Mouse (Mus musculus) C2C12 (cell line): ENCODE data around the gene Pde4c.

Source experiments
- CTCF ChIP-seq: IDR thresholded peaks from one replicate; pipeline ENCODE4 v1.5.1; 2011; ENCODE audit not compliant: control insufficient read depth, insufficient read depth, insufficient read length
- FOSL1 ChIP-seq: IDR thresholded peaks from one replicate; pipeline ENCODE4 v1.8.0; 2011; ENCODE audit warnings: mild to moderate bottlenecking, low read length; ENCODE audit not compliant: poor library complexity, insufficient read depth, severe bottlenecking
- MYOD1 ChIP-seq: IDR thresholded peaks from one replicate; pipeline ENCODE4 v1.6.1; 2011; ENCODE audit warnings: low read depth; ENCODE audit not compliant: control insufficient read depth, insufficient read length
- USF1 ChIP-seq: IDR thresholded peaks from one replicate; pipeline ENCODE4 v1.6.1; 2011; ENCODE audit warnings: low read depth, mild to moderate bottlenecking, control low read depth, moderate library complexity

DNA sequence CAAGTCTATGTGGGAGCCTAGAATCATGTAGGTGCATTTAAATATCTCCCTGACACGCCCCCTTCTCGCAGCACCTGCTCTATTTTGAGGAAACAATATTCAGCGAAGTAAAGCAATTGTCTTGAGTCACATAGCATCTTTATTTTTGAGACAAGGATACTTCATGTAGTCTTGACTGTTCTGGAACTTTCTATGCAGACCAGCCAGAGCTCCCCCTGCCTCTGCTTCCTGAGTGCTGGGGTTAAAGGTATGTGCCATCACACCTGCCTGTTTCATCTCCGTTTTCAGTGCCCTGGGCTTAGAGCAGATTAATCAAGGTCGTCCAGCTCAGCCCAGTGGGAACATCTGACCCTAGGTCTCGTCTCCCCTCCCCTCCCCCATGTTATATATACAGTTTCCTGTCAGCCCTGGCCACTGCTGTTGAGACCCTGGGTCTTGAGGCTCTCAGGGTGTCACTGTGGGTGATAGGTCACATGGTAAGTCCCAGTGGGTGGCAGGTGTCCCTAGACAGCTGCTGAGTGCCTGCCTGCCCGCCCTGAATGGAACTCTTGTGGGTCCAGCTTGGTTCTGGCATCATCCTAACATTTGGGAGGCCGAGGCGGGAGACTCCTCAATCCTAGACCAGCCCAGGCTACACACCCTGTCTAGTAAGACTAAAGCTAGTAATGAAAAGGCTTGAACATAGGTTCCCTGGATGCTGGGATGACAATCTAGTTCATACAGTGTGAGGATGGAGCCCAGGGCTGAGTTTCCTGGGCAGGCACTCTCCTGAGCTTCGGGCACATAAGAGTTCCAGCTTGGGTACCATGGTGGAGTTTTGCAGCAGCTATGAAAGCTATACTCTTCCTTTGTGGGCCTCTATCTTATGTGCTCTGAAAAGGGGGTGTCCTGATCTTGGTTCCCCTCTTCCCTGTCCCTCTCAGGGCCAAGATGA is 22.2 kb upstream of the Pde4c start:
- TF ChIP-seq CTCF, result no peak
- TF ChIP-seq USF1, result no peak
- no peak for TF ChIP-seq MYOD1
- TF ChIP-seq FOSL1, result no peak
